Mouse (Mus musculus) common myeloid progenitor, adult 5-6 weeks (primary cell): ENCODE measurements around the gene C1qc. TPM values are rescaled to one million over a fixed set of nuclear protein-coding genes. Genes with fewer than 3 reads are reported as not detected.

Source experiments
- ATAC-seq: replicated peaks from 2 replicates; pipeline ENCODE4 v1.8.0; 2016; ENCODE audit warnings: low read depth, mild to moderate bottlenecking, moderate TSS enrichment, inconsistent platforms; ENCODE audit not compliant: poor library complexity, severe bottlenecking
- total RNA-seq: library from RNA; stranded (forward); fragments of 200-1000, 187-1606 nt; gene quantifications from 2 replicates; pipeline ENCODE4 v1.2.3, GENCODE M21; 2017

C1qc gene
- total RNA-seq, 1 experiment from 2014 or later: not detected

DNA sequence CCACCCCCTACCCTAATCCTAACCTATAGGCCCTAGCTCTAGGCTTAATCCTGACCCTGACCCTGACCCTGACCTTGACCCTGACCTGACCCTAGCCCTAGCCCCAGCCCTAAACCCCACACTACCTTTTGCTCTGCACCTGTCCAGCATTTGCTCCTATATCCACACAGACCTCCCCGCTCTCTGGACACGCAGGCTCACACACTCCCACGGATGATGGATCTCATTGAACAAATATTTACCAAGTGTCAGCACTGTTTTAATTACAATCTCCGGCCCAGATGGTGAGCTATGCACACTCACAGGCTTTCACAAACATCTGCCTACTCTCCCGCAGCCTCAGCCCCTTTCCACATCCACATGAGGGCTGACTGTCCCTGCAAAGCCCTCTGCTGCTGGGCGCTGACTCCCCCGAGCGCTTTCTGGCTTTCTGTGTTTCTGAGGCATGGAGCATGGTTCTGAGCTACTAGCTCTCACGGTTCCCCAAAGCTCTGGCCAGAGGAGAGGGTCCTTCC lies 5.3 kb upstream of the C1qc start:
- no peak for ATAC-seq

DNA sequence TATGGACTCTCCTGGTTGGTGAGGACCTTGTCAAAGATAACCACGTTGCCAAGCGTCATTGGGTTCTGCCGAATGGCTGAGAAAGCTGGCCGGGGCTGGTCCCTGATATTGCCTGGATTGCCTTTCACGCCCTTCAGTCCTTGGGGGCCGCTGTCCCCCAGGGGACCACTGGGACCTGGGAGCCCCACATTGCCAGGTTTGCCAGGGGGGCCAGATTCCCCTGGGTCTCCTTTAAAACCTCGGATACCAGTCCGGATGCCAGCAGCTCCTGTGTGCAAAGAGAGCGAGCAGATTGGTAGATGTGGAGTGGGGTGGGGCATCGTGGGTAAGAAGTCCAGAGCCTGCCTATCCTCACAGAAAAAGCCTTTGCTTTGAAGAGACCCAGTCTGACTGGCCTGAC lies 3.6 kb upstream of the C1qc start:
- no peak for ATAC-seq

- ATAC-seq: no peak
These were observed 3.0 kb upstream of the C1qc start for GRCm38 (mm10) chr4:136895861-136896260.

GRCm38 (mm10) chr4:136894821-136895220 lies 2.0 kb upstream of the C1qc start:
- ATAC-seq: no peak

GRCm38 (mm10) chr4:136893691-136894543 lies 1.1 kb upstream of the C1qc start:
- peak; percentile 51 for ATAC-seq

DNA sequence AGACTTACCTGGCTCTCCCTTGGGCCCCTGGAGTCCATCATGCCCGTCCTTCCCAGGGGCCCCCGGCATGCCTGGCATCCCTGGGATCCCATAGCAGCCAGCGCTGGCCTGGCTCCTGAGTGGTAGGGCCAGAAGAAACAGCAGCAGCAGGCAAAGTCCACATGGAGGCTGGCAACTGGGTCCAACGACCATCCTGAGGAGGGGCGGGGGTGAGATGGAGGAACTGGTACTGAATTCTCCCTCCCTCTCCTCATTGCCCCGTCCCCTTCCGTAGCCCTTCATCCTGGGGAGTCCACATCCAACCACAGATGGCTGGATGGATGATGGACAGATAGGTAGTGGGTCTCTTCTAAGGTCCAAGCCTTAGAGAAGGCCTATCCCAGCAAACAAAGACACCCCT lies 494 bp downstream of the C1qc start:
- ATAC-seq: no peak

DNA sequence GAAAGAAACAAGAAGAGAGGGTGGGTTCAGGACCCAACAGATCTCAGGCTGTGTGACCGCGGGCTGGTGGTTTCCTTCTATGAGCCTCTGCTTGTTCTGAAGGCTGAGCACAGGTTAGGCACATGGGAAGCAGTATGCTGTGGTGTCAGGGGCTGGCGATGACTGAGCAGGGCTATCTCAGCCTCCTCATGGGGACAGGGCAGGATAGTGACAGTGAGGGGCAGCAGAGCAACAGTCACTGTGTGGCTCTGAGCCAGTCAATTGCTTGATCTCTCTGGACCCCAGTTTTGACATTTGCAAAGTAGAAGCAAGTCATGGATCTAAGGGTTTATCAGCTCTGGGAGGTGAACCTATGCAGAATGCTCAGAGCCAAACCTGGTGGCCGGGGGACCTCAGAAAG lies 1.8 kb downstream of the C1qc start:
- ATAC-seq: no peak

- no peak for ATAC-seq
These were observed 2.9 kb downstream of the C1qc start for GRCm38 (mm10) chr4:136889981-136890380.

- ATAC-seq: no peak
These were observed 5.2 kb downstream of the C1qc start for GRCm38 (mm10) chr4:136887714-136888113.

GRCm38 (mm10) chr4:136886101-136886500 lies 6.8 kb downstream of the C1qc start, which contains the start of gene C1qb:
Gene C1qb (minus strand): TSS chr4:136886187.
- peak; percentile 29; the same call in 1 of the 2 replicates for ATAC-seq

DNA sequence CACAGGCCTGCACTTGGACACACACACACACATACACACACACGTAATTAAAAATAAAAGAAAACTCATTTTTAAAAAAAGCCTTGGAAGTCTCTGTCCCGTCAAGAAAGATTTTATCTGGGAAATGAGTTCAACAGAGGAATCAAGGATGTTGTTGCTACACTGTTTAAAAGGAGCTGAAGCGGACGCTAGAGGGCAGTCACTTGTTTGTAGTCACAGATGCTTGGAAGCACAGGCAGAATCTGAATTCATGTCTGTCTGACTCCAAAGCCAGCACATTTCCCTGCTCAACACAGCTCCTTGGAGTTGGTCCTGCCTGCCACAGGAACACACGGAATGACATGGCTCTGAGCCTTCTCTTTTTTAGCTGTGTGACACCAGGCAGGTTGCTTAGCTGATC lies 14.3 kb downstream of the C1qc start:
- ATAC-seq: no peak

DNA sequence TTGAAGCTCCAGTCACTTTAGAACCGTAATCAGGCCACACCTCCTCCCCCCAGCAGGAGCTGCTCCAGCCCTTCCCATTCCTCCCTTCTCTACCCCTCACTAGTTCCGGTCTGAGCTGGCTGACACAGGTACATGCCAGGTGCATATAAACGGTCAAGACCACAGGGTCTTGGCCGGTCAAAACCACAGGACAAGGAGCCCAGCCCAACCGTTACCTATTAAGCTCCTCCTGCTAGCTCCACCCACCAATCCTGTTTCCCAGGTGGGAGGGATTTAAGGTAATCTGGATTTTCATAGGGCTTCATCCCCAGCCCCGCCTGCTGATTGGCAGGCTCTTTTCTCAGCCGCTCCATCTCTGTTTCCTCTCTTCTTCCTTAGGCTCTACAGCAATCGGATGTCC lies 14.7 kb downstream of the C1qc start:
- no peak for ATAC-seq

DNA sequence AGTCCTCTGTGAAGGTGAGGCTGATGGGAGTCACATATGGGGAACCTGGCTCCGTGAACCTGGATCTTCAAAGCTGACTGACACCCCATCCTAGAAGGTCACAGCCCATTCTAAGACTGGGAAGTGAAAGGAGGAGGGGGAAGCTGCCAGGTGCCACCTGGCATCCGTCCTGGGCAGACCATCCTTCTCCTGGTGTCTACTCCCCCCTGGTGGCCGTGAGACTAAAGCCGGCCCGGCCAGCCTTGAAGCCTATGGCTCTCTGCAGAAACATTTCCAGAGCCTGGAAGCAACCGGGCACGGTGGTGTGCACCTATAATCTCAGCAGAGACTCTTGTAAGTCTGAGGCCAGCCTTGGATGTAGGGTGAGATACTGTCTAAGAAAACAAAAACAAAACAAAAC lies 15.9 kb downstream of the C1qc start:
- ATAC-seq: peak; percentile 62

DNA sequence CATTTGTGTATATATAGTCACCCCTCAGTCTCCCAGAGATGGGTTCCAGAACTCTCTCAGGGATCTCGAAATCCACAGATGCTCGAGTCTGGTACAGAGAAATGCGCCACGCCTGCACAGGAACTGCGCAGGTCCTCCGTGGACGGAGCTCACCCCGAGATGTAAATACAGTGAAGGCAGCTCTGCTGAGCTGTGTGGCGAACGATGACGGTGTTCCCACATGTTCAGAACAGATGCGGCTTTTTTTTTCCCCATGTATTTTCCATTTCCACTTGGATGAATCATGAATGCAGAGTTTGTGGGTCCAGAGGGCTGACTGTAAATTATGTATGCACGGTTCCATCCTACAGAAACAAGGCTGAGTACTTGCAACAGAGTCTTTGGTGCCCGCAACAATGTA lies 17.9 kb downstream of the C1qc start:
- ATAC-seq: no peak

GRCm38 (mm10) chr4:136868371-136868770 lies 24.5 kb downstream of the C1qc start:
- ATAC-seq: no peak

GRCm38 (mm10) chr4:136867690-136868345 lies 25.0 kb downstream of the C1qc start:
- no peak for ATAC-seq

- no peak for ATAC-seq
These were observed 27.3 kb downstream of the C1qc start for GRCm38 (mm10) chr4:136865531-136865930.

- ATAC-seq: no peak
These were observed 28.0 kb downstream of the C1qc start for GRCm38 (mm10) chr4:136864751-136865470.

GRCm38 (mm10) chr4:136863517-136863916 lies 29.3 kb downstream of the C1qc start:
- ATAC-seq: no peak

DNA sequence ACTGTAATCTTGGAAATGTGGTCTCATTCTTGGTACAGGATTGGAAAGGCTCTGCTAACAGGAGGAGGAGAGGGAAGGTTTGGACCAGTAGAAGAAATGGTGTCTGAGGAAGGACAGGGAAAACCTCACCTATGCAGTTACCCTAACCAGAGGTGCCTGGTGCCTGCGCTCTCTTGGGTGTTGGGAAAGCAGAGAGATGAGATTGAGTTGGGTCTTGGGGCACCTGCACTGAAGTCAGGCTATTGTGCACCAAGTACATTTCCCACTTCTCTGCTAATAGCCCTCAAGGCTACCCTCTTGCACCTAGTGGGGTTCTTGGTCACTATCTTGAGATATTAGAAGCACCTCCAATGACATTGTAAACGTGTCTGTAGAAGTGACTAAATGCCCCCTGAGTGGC lies 30.5 kb downstream of the C1qc start:
- ATAC-seq: no peak

- no peak for ATAC-seq
These were observed 31.1 kb downstream of the C1qc start for GRCm38 (mm10) chr4:136861806-136862205.
